Mouse (Mus musculus): ENCODE measurements around the gene Tbccd1.
A peak's percentile ranks its signal among the peaks of the same experiment; 100 is the strongest.

Tbccd1 gene

DNA sequence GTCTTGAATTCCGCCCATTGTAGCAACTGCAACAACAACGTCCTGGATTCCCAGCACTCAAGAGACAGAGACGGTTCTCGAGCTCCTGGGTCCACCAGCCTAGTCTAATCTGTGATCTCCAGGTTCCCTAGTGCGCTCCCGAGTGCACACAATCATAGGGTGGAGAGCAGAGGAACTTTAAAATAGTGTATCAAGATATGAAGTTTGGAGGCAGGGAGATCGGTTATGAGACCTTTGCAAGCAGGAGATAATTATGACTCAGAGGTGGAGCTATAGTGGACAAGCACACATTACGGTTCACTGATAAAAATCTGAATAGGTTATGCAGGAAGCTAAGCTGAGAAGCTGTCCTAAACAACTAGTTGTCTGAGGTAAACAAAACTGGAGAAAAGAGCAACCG, 696 bp downstream of the Tbccd1 start:
- no peak for DNase-seq

DNA sequence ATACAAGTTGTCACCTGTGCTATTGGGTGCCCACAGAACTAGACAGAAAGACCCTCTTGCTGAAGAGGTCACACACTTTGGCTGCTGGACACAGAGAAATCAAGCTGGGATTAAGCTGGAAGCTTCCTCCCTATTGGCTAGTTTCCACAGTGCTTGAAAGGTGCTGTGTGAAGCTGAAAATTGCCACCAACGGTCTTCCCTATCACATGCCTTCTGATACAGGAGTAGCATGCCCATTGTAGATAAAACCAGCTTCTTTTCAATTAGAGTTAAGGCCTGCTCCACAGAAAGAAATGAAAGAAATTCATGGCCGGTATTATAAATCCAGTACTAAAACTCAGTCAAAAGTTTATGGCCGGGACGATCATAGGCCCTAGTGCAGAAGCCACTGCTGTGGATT, 4.8 kb downstream of the Tbccd1 start:
- DNase-seq, result no peak

GRCm38 (mm10) chr16:22848331-22848730, 9.1 kb downstream of the Tbccd1 start:
- DNase-seq, result no peak

DNA sequence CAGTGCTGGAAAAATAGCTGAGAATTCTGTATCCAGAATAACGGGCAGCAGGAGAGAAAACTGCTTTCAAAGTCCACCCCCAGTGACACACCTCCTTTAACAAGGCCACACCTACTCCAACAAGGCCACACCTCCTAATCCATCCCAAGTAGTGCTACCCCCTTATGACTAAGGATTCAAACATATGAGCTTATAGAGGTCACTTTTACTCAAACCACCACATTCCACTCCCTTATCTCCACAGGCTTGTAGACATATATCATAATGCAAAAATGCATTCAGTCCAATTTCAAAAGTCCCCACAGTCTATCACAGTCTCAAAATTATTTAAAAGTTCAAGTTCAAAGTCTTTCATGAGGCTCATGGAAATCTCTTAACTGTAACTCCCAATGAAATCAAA, 9.8 kb downstream of the Tbccd1 start:
- DNase-seq, result no peak

- DNase-seq, result no peak
Measured at GRCm38 (mm10) chr16:22845481-22845880, 12.0 kb downstream of the Tbccd1 start.

DNA sequence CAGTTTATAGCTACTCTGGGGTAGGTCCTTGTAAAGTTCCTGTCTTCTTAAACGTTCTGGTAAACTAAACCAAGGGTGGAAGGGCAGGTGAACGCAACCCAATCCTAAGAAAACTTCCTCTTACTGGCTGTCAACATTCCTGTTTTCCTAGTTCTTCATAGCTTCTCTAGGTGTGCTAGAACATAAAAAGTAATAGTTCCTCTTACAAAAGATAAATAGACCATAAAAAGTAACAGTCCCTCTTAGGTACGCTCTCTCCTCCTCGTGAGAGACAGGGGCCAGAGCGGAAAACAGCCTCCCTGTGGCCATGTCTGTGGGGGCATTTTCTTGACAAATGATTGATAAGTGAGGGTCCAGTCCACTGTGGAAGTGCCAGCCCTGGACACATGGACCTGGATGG, 12.6 kb downstream of the Tbccd1 start:
- no peak for DNase-seq

DNA sequence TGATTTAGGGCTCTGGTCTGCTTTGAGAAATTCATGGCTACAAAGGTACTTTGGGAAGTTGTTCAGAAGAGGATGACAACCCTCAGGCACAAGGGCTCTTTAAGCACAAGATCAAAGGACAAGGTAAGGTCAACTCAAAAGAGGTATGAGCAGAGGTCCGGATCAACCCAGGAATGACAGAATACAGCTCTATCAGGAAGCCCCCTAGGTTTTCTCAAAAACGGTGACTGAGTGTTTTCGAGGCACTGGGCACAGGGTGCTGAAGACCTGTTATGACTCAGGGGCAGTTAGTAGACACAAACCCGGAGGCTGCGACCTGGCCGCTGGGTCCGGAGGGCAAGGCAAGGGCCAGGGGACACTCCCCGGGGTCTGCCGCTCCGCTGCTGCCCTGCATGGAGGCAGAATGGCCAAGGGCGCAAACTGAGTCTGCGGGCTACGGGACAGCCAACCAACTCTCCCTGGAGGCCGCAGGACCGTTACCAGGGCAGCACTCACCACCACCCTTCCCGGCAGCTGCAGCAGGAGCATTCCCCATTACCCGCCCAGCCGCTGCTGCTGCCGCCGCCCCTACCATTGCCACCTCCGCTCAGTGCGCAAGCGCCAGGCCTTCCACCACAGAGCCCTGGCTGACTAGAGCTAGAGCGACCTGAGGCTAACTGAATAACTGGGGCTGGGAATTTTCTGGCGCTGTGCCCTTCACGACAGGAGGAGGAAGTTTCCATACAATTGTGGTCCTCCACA, 13.2 kb downstream of the Tbccd1 start:
- peak; percentile 83 to 89 for DNase-seq

- no peak for DNase-seq
Measured at GRCm38 (mm10) chr16:22842871-22843270, 14.6 kb downstream of the Tbccd1 start.

DNA sequence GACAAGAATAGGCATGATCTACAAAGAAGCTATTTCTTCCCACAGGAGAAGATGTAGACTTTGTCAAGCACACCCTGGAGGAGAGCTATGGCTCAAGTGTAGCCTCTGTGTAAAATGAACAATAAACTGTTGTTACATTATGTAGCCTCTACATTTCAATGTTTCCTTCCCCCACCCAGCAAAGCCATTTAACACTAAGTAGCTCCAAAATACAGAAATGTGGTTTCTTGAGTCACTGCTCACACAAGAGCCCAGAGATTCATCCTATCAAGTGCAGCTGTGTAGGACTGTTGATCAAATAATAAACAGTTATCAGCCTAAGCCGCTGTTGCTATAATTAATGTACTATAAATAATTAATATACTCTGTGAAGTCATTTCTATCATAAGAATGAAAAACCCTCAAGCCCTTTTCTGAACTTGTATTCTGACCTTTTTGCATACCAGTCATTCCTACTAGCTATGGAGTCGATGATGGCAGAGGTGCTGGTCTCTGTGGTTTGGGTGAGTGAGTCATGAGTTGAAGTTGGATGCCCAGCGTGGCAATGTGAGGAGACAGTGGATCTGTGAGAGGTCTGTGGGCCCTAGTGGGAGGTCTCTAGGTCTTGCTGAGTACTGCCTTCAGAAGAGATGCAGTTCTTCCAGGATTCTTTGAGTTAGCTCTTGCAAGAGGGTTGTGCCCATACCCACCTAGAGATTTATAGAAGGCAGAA, 18.2 kb downstream of the Tbccd1 start:
- DNase-seq, result no peak

- no peak for DNase-seq
Measured at GRCm38 (mm10) chr16:22832932-22833525, 24.4 kb downstream of the Tbccd1 start.

- DNase-seq, result peak in 1 of 2 experiments; percentile 35
Measured at GRCm38 (mm10) chr16:22820731-22821130, 36.7 kb downstream of the Tbccd1 start.

- DNase-seq, result no peak
Measured at GRCm38 (mm10) chr16:22811477-22811876, 46.0 kb downstream of the Tbccd1 start, which contains the start of gene Crygs. TSS of gene Crygs (minus strand) at chr16:22811577.

GRCm38 (mm10) chr16:22807468-22808070, 49.9 kb downstream of the Tbccd1 start:
- DNase-seq, result peak; percentile 76 to 87

DNA sequence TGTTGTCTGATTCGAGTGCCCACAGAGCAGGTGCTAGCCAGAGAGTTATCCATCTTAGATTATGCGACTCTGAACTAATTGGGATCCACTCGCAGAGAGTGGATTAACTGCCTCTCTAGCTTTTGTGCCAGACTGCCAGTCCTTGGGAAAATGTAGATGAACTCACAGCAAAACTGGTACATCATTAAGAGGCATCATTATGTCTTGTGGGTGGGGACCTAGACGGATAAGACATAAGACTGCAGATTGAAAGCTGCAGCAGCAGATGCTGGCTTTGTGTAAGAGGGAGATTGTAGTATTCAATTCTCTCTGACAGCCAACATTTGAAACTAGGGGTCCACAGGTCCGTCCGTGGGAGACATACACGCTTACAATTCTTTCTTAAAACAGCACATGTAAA, 54.7 kb downstream of the Tbccd1 start:
- no peak for DNase-seq

DNA sequence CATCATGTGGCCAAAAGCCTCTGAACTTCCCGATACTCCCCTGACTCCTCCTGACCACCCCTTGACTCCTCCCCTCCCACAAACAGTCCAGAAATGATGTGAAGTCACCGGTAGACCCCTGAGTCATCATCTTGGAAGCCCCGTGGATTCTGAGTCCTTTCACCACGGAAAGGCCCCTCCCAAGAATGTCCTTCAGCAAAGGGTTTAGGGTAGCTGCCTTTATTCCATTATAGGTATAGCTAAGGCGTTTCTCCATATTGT, 56.7 kb downstream of the Tbccd1 start:
- DNase-seq, result no peak

DNA sequence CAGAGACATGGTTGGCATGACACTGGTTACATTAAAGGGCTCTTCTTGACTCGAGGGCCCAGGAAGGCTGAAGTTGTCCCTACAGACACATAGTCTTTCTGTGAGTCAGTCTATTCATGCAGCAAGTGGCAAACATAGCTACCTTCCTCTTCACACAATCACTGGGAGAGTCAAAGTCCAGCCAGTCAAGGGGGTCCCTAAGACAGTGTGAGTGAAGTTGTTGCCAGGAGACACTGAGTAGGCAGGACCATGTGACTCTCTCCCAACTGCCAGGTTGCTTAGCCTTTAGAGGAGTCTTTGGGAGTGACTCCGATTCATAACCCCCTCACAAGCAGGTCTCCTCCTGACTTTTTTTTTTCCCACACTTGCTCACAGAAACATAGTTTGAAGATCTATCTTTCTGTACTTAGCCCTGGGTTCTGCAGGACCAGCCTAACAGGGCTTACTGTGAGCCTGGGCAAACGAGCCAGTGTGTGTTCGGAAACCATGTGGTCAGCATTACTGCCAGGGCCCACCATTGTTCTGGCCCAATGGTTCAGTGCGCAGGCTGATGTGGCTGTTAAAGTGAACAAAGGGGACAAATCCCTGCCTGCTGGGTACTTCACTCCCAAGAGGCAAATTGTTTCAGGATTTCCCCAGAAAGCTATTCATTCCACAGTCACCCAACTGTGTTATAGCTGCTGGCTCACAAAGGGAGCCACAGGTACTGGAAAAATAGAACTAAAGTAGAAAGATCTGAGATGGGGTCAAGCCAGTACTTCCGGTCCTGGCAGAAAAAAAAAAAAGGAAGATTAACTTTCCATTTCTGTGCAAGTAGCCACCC, 57.2 kb downstream of the Tbccd1 start:
- no peak for DNase-seq

- DNase-seq, result no peak
Measured at GRCm38 (mm10) chr16:22798520-22798919, 58.9 kb downstream of the Tbccd1 start.

- peak; percentile 81 to 83 for DNase-seq
Measured at GRCm38 (mm10) chr16:22797521-22797920, 59.9 kb downstream of the Tbccd1 start.

DNA sequence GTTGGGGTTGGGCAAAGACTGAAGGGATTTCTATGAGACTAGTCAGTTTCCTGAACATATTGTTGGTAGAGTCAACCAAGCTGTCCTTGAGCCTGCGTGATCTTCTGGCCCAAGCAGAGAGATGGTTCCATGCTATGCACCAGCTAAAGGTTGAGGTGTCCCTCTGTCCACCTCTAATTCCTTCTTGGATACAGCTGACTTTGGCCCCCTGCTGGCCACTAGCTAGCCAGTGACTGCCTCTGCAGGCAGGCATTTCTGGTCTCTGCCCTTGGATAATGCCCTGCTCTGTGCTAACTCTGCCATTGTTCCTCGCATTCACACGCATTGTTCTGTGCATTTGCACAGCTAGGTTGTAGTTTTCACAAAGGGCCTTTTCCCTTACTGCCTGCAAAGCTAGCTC, 62.0 kb downstream of the Tbccd1 start:
- DNase-seq, result peak in 1 of 2 experiments; percentile 41

GRCm38 (mm10) chr16:22791235-22791634, 66.2 kb downstream of the Tbccd1 start:
- peak; percentile 33 to 49 for DNase-seq

DNA sequence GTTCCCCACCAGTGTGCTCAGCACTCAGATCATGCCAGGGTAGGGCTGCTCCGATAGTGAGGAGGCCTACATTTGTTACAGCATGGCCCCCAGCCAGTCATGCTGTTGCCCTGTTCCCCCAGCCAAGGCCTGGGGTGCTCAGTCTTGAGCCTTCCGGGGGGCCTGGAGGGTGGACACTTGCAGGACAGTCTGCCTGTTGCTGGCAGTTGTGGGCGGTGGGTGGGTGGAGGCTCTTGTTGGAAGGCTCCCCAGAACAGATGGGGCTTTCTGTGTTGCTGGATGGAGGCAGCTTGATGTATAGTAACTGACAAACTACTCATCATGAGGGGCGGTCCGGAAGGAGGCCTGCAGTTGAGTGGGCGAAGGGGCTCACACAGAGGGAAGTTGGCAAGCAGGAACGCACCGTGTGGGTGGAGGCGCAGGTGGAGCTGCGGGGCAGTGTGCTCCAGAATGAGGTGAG, 67.5 kb downstream of the Tbccd1 start:
- DNase-seq, result peak; percentile 68 to 77

DNA sequence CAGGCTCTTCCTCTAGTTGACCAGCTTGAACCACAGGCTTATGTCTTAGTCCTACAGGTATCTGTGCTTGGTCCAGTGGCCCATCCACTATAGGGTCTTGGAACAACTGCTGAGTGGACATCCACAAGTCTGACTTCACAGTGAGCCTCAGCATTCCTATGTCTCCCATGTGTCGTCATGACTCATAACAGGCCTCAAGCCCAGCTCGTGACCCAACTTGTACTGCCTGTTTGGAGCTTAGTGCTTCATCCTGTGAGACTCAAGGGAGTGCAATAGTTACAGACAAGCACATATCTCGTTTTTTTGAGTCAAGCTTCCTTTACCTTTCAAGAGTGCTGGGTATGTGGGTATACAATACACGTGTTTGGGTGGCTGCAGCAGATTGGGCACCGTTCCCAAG, 74.8 kb downstream of the Tbccd1 start:
- no peak for DNase-seq
